Mouse (Mus musculus) cerebellum, adult 9-11 months (tissue): ENCODE results near the gene Dock2.
"Not testable (repeated sequence)": the region's sequence is repeated elsewhere in the genome, so short reads cannot be mapped to it uniquely, and the experiment has no call there.

Experiments
- DNase-seq: peaks from one replicate; pipeline ENCODE4 v3.0.0; 2022

Dock2 gene

GRCm38 (mm10) chr11:34783587-34784043, at the start of gene Dock2:
TSS of gene Dock2 (minus strand) at chr11:34783892.
- no peak for DNase-seq

DNA sequence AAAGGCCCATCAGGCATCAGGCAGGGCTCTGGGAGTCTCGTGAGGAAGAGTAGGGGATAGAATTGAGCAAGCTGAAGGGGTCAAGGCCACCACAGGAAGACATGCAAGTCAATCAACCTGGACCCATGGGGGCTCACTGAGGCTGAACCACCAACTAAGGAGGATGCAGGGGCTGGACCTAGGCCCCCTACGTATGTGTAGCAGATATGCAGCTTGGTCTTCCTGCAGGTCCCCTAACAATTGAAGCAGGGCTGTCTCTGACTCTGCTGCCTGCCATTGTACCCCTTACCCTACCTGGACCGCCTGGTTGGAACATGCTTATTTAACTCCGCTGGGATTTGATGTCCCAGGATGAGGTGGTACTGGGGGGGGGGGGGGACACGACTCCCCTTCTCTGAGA, 49.0 kb upstream of the Dock2 start:
- DNase-seq: peak; percentile 6

GRCm38 (mm10) chr11:34827803-34828202, 44.1 kb upstream of the Dock2 start:
- no peak for DNase-seq

GRCm38 (mm10) chr11:34826940-34827339, 43.2 kb upstream of the Dock2 start:
- DNase-seq: no peak

GRCm38 (mm10) chr11:34824791-34825190, 41.1 kb upstream of the Dock2 start:
- DNase-seq: no peak

GRCm38 (mm10) chr11:34814767-34815166, 31.1 kb upstream of the Dock2 start:
- DNase-seq: no peak

DNA sequence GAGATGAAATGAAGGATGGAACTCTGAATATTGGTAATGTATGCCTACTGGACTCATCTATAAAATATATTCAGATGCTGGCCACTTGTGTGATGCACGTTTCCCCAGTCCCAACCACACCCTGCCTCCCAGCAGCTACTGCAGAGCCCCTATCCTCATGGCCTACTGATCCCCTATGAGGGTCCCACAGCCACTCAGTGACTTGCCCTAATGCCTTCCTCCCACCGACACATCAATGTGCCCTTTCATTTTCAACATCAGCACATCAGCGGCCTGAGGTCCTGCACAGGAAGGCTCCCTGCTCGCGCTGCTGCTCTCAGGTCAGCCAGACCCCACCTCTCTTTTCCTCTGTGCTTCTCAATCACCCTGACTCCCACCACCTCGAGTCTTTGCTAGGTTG, 30.6 kb upstream of the Dock2 start:
- no peak for DNase-seq

DNA sequence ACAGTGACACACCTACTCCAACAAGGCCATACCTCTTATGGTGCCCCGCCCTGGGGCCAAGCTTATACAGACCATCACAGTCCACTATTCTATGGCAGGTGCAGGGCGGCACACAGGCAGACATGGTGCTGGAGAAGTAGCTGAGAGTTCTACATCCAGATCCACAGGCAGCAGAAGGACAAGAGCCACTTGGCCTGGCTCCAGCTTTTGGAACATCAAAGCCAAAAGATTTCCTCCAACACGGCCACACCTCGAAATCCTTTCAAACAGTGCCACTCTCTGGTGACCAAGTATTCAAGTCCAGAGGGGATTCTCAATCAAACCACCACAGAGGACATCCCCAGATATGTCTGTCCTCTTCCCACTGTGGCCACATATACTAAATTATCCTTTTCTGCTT, 21.3 kb upstream of the Dock2 start:
- not testable (repeated sequence) for DNase-seq

DNA sequence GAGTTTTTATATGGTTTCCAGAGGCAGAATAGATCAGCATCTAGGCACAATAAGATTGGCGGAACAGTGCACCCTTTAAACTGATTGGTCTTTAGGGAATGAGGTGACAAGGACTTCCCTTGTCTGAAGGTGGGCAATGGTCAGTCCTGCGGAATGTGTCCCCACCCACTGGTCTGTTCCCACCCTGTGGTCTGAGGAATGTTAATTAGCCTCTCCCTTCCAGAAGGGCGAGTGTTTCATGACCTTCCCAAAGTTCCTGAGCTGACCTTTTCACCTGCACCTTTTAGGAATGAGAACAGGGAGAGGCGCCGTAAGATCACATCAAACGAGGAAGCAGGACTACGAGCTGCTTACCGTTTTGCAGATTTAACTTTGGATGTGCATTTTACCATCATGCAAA, 14.4 kb upstream of the Dock2 start:
- DNase-seq: not testable (repeated sequence)

- DNase-seq: no peak
These were observed 12.4 kb upstream of the Dock2 start for GRCm38 (mm10) chr11:34796097-34796496.

DNA sequence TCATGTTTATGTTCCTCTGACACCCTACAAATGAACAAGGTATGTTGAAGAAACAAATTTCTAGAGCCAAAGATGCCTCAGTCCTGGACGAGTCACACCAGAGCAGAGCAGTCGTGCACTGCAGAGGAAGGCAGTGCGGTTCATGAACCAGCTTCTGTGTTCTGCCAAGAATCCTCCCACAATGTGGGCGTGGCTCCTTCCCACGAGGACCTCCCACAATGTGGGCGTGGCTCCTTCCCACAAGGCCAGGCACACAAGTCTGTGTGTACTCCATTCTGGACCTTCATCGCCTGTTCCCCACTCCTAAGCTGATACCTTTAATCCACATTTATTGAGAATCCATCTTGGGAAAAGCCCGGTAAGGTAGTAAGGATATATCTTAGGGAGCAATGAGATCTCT, 8.2 kb upstream of the Dock2 start:
- DNase-seq: no peak

DNA sequence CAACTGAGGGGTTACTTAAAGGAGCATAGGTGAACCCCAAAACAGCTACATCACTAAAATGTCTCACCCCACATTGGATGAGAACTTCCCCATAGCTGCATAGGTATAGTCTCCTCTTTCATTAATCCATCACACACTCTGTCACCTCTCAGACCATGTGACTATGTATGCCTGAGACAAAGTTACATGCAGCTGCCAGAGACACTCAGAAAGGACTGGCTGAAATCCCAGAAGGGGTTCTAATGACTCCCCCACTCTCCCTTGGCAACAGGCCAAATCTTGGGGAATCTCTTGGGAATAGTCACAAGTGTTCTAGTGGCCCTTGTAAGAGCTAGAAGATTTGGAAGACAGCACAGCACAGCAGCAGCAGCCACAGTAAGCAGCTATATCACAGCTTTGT, 1.2 kb upstream of the Dock2 start:
- DNase-seq: no peak

DNA sequence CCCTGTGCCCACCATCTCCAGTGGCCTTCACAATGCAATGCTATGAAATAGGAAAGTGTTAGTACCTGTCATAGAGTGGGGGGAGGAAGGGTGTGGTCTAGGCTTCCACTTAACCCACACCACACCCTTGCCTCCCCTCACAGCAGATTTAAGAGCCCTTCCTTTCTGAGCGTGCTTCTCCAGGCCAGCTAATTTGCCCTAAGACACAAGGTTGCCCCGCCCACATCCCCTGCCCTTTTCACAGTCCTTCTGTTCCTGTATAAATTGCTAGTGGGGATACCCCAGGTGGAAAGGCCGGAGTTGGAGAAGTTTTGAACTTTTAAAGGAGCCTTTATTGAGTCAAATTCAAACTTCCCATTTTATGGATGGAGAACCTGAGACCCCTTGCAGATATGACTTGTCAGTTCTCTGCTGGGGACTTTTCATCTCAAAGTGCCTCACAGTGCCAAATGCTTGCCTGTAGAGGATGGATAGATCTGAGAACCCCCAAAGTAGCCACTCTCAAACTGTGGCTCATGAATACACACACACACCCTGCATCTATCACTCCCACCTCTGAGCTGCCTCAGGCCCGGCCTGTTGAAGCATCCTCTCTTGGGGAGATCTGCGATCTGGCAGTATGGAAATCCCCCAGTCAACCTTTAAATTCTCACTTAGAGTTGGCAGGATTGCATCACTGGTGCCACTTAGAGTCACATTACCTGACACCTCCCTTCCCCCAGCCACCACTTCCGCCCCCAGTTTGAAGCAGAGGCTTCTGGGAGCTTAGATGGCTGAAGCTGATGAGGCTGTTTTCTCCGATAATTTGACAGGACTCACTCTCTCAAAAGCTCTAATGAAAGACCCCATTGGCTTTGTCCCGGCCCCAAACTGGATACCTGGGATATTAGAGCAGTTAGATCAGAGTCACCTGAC, 919 bp downstream of the Dock2 start:
- DNase-seq: no peak

DNA sequence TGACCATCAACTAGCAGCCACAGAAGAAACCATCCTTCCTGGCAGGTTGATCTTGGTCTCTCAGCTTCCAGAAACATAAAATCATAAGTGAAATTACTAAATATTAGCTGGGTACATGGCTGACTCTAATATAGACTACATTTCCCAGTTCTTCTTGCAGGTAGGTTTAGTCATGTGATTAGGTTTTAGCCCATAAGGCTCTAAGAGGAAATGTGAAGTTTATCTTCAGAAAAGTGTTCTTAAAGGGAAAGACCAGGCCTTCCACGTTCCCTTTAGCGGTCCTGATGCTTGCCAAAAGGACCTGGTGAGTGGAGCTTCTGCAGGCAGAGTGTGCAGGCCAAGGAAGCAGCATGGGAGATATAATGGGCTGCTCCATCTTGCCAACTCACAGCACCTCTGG, 2.9 kb downstream of the Dock2 start:
- no peak for DNase-seq

- no peak for DNase-seq
These were observed 3.7 kb downstream of the Dock2 start for GRCm38 (mm10) chr11:34779966-34780365.

- no peak for DNase-seq
These were observed 5.3 kb downstream of the Dock2 start for GRCm38 (mm10) chr11:34778351-34778750.

GRCm38 (mm10) chr11:34777529-34777928, 6.2 kb downstream of the Dock2 start:
- no peak for DNase-seq

DNA sequence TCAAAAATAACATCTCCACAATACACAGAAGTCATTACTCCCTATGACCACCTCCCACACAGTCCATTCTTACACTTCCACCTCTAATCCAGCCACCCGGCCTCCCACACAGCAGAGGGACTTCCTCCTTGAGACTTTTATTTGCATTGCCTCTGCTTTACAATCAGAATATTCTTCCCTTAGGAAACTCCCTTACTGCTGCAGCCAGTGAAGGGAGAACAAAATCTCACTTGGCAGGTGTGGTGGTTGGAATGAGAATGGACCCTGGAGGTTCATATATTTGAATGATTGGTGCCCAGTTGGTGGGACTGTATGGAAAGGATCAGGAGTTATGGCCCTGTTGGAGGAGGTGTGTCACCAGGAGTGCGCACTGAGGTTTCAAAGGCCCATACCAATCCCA, 7.6 kb downstream of the Dock2 start:
- no peak for DNase-seq

- no peak for DNase-seq
These were observed 9.1 kb downstream of the Dock2 start for GRCm38 (mm10) chr11:34774636-34775035.

DNA sequence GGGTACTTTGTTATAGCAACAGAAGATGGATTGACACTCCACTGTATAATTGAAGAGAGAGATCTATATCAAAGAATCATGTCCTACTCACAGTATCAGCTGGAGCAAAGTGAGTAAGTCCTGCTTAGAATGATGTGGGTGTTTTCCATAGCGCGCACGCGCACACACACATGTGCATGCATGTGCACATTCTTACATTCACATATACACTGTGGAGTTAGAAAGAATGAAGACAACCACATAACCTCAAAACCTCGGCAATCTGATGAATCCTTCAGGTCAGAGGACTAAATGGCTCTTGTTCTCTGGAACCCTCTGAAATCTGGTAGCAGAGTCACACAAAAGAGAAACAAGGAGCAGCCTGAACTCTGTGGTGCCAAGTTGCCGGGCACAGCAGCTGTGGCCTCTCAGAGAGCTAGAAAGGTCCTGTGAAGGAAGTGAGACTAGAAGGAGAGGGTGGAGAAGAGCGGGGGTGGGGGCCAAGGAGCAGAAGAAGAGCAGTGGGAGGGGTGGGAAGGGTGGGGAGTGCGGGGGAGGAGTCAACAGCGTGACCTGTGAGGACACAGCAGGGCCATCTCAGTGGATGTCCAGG, 10.3 kb downstream of the Dock2 start:
- no peak for DNase-seq

DNA sequence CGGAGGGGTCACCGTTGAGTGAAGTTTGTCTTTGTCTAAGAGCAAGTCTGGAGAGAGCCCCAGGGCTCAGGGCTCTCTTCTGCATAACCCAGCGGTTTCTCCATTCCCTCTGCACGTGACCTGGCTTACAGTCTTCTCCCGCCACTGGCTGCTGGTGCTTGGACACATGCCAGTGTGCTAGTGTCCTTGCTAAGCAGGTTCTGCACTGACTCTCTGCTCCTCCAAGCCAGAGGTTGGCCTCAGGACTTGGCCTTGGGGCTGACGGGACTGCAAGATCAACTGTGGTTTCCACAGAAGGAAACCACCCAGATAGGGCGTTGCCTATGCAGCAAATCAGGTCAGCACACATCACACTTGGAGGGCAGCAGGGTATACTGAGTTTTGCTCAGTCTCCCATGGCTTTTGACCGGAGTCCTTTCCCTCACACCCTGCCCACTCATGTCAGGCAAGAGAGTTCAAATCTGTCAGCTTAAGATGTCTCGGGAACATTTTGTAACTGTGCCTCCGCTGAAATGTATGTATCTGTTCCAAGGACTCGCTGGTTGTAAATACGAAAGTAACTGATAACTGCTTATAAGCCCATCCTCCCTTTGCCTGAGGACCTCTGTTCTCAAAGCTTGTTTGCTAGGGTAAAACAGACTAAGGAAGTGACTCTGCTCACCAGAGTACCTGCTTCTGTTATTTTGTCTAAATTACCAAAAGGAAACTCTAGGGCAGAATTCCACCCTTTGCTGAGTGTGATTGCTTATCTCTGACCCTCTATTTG, 12.3 kb downstream of the Dock2 start:
- no peak for DNase-seq

DNA sequence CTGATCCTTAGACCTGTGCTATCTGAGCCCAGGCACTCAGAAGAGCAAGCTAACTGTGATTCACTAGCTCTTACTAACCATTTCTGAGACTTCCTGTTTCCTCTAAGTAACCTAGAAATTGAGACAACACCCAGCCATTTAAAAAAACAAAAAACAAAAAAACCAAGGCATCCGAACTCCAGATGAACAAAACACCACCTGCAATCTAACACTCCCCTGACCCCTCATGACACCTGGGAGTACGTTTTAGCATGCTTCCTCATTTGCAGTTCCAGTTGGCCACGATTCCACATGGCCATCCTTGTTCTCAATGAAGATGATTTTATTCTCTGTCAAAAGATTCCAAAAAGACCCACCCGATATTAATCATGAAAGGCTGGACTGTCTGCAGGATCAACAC, 13.0 kb downstream of the Dock2 start:
- DNase-seq: no peak

DNA sequence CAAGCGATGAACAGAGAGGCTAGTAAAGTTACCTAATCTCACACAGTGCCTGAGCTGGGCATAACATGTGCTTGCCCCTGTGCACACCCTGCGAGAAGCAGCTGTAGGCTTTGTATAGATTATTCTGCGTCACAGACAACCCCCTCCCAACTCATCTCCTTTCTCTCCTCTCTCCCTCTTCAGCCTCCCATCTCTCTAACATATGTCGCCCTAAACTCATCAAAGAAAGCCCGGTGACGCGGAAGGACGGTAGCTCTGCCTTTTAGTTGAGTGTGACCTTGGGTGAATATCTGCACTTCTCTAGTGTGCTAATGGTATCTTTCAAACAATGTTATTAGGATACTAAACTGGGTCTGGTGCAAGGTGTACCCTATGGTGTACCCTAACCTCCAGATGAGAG, 13.7 kb downstream of the Dock2 start:
- no peak for DNase-seq

GRCm38 (mm10) chr11:34769396-34769795, 14.3 kb downstream of the Dock2 start:
- no peak for DNase-seq
